Mouse (Mus musculus) embryonic fibroblast, embryonic 13.5 days (primary cell): ENCODE data around the gene L1td1.

Source experiments
- CTCF ChIP-seq: IDR thresholded peaks from 2 replicates; pipeline ENCODE4 v1.5.1; 2011; ENCODE audit warnings: mild to moderate bottlenecking, control low read depth, low read length, moderate library complexity, borderline replicate concordance; ENCODE audit not compliant: insufficient read depth
- POLR2A ChIP-seq: IDR thresholded peaks from 2 replicates; pipeline ENCODE4 v1.6.1; 2011; ENCODE audit warnings: low read depth, mild to moderate bottlenecking, control low read depth, low read length, moderate library complexity

DNA sequence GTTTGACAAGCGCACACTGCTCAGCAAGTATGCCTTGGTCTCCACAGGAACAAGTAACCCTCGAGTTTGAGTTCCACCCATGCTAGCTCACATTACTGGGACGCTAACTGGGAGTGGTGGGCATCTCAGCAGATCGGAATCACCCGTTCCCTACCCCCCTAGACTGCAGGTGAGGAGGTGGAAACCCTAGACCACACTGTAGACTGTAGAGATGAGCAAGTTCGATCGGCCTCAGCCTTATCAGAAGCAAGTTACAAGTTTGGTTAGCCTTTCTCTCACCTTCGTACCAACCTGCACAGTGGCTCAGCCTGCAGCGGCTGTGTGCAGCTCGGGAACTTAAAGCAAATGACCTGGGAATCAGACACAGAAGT is 8.0 kb upstream of the L1td1 start:
- TF ChIP-seq CTCF = no peak
- no peak for TF ChIP-seq POLR2A
